Mouse (Mus musculus) intestine, postnatal 0 days (tissue): Measurements from ENCODE around the gene Bora. TPM values are rescaled to one million over a fixed set of nuclear protein-coding genes. Genes with fewer than 3 reads are reported as not detected.

Experiments used
- ATAC-seq: fragments of 200-750 bp; cut with Nextera tagmentation; 2 replicates; pipeline ENCODE4 v1.8.0; 2017; ENCODE audit warnings: mild to moderate bottlenecking, moderate TSS enrichment, moderate library complexity
- H3K27ac ChIP-seq: fragments of 300-500 bp; sonication (generic); 2 replicates; pipeline ENCODE4 v1.5.1; 2014; ENCODE audit warnings: mild to moderate bottlenecking, low read depth, low read length, moderate library complexity
- H3K27me3 ChIP-seq: fragments of 300-500 bp; sonication (generic); replicated peaks from 2 replicates; pipeline ENCODE4 v1.6.1; 2014; ENCODE audit warnings: low read length, mixed read lengths; ENCODE audit not compliant: control insufficient read depth, insufficient read depth
- H3K36me3 ChIP-seq: fragments of 300-500 bp; sonication (generic); 2 replicates; pipeline ENCODE4 v1.6.1; 2014; ENCODE audit warnings: mild to moderate bottlenecking, moderate library complexity; ENCODE audit not compliant: control insufficient read depth, insufficient read depth
- H3K4me1 ChIP-seq: fragments of 300-500 bp; sonication (generic); replicated peaks from 2 replicates; pipeline ENCODE4 v1.6.1; 2014; ENCODE audit warnings: antibody characterized with exemption, low read length, mixed read lengths; ENCODE audit not compliant: control insufficient read depth, insufficient read depth
- H3K4me2 ChIP-seq: fragments of 300-500 bp; sonication (generic); replicated peaks from 2 replicates; pipeline ENCODE4 v1.6.1; 2014; ENCODE audit warnings: low read depth, mild to moderate bottlenecking, moderate library complexity
- H3K4me3 ChIP-seq: fragments of 300-500 bp; sonication (generic); 2 replicates; pipeline ENCODE4 v1.5.1; 2014; ENCODE audit warnings: low read depth, low read length
- H3K9ac ChIP-seq: fragments of 300-500 bp; sonication (generic); 2 replicates; pipeline ENCODE4 v1.6.1; 2014; ENCODE audit warnings: mild to moderate bottlenecking, low read depth, low read length
- H3K9me3 ChIP-seq: fragments of 300-500 bp; sonication (generic); 2 replicates; pipeline ENCODE4 v1.6.1; 2016; ENCODE audit warnings: mixed run types; ENCODE audit not compliant: control insufficient read depth
- CTCF ChIP-seq: sonication (generic); IDR thresholded peaks from 2 replicates; pipeline ENCODE4 v1.5.1; 2016; ENCODE audit warnings: low read depth, mild to moderate bottlenecking, control low read depth, antibody characterized with exemption, moderate library complexity
- WGBS: fragments of 180-500 bp; shearing (Covaris S2); extraction: QIAGEN DNeasy Blood & Tissue Kit; methylation state at CpG from one replicate; pipeline ENCODE4 v1.1.7; 2014; 5-methylcytosine and 5-hydroxymethylcytosine counted together
- polyA plus RNA-seq: library from polyadenylated mRNA; unstranded; fragments of >200 nt; fragmentation: Nextera tagmentation; extraction: Ambion mirVana; gene quantifications from 2 replicates; pipeline ENCODE4 v1.2.1, GENCODE M21; 2015

Gene Bora
- polyA plus RNA-seq, 1 experiment from 2014 or later: 21.9 TPM

DNA sequence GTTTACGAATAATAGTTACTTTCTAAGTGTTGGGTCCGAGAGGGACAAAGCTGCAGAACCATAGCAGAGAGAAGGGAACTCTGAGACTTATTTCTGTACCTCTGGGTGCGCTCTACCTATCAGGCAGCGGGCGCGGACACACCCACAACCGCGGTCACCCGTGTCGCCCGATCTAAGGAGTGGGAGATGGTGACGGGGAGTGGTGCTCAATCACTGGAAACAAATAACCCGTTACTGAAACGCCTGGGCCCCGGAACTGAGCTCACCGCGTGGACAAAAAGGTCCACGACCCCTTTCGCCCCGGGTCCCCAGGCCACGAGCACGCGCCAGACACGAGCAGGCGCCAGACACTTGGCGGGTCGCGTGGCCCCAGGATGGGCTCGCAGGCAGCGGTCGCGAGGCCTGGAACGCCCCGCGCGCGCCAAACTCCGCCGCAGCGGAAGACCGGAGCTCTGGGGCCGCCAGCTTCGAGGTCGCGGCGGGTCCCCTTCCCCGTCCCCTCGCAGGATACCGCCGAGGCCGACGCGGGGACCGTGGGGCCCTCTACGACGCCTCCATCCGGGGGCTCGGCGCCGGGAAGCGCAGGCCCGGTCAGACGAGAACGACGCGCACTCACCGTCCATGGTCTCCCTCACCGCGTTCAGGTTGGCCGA, 518 bp upstream of the Bora start:
- TF ChIP-seq CTCF: no peak
- under 1% methylated on average over 58 of the region's 70 CpGs for WGBS
- Histone ChIP-seq H3K4me2 (peak overlapping the region; percentile 66), H3K27ac (peak overlapping the region; percentile 86), H3K36me3 (peaks cover 6% of the 10 kb centered on the region), H3K27me3 (no peaks in the 10 kb centered on the region), H3K4me3 (peak overlapping the region; percentile 88), H3K9me3 (no peaks in the 10 kb centered on the region), H3K4me1 (0 out of 2 replicates have a peak, but pooled peaks cover 4% of the 10 kb centered on the region), H3K9ac (peak overlapping the region; percentile 91)
- 0 out of 2 replicates have a peak, but pooled peaks have one; percentile 4 for ATAC-seq

DNA sequence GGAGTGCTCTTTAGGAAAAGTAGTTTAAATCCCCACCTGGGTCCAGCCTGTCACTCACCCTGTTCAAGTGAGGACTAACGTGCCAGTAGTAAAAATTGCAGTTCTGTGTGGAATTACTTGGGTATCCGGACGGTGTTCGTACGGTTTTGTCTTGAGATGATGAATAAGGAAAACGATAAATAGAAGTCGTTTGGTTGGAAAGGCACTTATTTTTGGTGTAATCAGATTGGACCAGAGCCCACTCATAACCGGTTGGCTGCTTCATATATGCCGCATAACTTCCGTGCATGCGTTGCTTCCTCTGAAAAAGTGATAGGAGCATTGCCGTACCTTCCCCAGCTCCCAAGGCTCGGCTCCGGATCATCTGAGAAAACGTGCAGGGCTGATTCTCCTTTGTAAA, 760 bp downstream of the Bora start:
- H3K9ac ChIP-seq: peak overlapping the region; percentile 38
- peak overlapping the region; percentile 66 for H3K4me2 ChIP-seq
- peaks cover 7% of the 10 kb centered on the region for H3K36me3 ChIP-seq
- no peak for TF ChIP-seq CTCF
- H3K27ac ChIP-seq: peak overlapping the region; percentile 35
- H3K9me3 ChIP-seq: no peaks in the 10 kb centered on the region
- H3K4me1 ChIP-seq: 0 out of 2 replicates have a peak, but pooled peaks cover 4% of the 10 kb centered on the region
- WGBS: under 1% methylated on average over 15 of the region's 15 CpGs
- peak overlapping the region; percentile 88 for H3K4me3 ChIP-seq
- no peaks in the 10 kb centered on the region for H3K27me3 ChIP-seq
- no peak for ATAC-seq

- Histone ChIP-seq H3K27me3 (no peaks in the 10 kb centered on the region), H3K36me3 (peaks cover 47% of the 10 kb centered on the region), H3K9ac (no peak overlapping the region), H3K27ac (no peak overlapping the region), H3K4me3 (no peak overlapping the region), H3K4me1 (no peaks in the 10 kb centered on the region), H3K4me2 (no peak overlapping the region), H3K9me3 (no peaks in the 10 kb centered on the region)
- ATAC-seq: no peak
- TF ChIP-seq CTCF: no peak
- 81% methylated on average over 7 of the region's 7 CpGs for WGBS
Measured at GRCm38 (mm10) chr14:99058959-99059586, 13.1 kb downstream of the Bora start.

DNA sequence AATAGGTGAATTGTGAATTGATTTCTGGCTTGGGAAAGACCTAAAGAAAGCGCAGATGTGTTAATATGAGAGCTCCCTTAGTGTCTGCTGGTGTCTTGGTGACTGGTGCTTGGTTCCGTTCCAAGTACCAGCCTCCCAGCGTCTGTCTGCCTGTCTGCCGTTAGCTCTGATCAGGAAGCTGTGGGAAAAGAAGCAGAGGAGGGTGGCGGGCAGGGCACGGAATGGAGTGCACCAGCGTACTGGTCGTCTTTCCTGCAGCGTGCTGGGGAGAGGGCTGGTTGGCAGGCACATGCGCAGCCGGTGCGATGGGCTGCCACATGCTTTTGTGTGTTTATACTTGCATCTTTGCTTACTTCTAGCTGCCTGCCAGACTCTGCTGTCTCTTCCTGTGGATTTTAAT, 14.6 kb downstream of the Bora start:
- no peaks in the 10 kb centered on the region for H3K27me3 ChIP-seq
- no peak overlapping the region for H3K27ac ChIP-seq
- ATAC-seq: no peak
- H3K4me1 ChIP-seq: no peaks in the 10 kb centered on the region
- TF ChIP-seq CTCF: no peak
- no peak overlapping the region for H3K4me2 ChIP-seq
- H3K9ac ChIP-seq: no peak overlapping the region
- 80% methylated on average over 12 of the region's 12 CpGs for WGBS
- no peaks in the 10 kb centered on the region for H3K9me3 ChIP-seq
- no peak overlapping the region for H3K4me3 ChIP-seq
- H3K36me3 ChIP-seq: peaks cover 53% of the 10 kb centered on the region

DNA sequence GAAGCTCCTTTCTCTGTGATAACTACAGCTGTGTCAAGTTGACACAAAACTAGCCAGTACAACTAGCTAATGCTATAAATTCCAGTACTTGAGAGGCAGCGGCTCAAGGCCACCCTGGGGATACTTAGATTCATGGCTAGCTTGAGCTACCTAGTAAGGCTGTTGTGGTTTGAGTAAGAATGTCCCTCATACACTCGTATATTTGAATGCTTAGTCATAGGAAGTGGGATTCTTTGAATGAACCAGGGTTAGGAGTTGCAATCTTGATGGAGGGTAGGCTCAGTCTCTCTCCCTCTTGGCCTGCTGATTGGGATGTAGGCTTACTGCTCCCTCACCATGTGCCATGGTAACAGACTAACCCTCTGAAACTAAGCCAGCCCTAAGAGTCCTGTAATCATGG, 17.1 kb downstream of the Bora start:
- no peak overlapping the region for H3K4me3 ChIP-seq
- ATAC-seq: no peak

DNA sequence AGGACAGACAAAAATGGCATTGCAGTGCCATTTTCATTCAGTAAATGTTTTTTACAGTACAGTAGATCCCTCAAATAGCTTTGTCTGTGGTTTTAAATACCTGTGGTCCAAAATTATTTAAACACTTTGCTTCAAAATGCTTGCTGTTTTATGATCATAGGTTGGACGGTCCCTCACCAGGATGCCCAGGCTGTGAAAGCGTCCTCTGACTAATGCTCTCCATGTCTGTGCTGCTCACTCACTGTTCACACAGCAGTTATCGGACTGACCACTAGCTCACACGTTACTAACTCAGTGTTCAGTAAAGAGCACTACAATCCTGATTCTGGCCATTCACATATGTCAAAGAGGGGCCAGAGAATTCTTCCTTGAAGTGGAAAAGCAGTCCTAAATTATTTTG, 25.1 kb downstream of the Bora start:
- Histone ChIP-seq H3K9me3 (no peaks in the 10 kb centered on the region), H3K4me2 (no peak overlapping the region), H3K27me3 (no peaks in the 10 kb centered on the region), H3K27ac (no peak overlapping the region), H3K36me3 (peaks cover 47% of the 10 kb centered on the region), H3K4me3 (no peak overlapping the region), H3K9ac (no peak overlapping the region), H3K4me1 (no peaks in the 10 kb centered on the region)
- TF ChIP-seq CTCF: no peak
- 88% methylated on average over 4 of the region's 4 CpGs for WGBS
- ATAC-seq: no peak

More for the DNA sequence above, 17.1 kb downstream of the Bora start:
- TF ChIP-seq CTCF: no peak
- Histone ChIP-seq H3K4me2 (no peak overlapping the region), H3K4me1 (no peaks in the 10 kb centered on the region), H3K27ac (no peak overlapping the region), H3K9me3 (no peaks in the 10 kb centered on the region), H3K9ac (no peak overlapping the region), H3K36me3 (peaks cover 49% of the 10 kb centered on the region), H3K27me3 (no peaks in the 10 kb centered on the region)
- WGBS: 95% methylated on average over 2 of the region's 2 CpGs
